Mouse (Mus musculus): Measurements from ENCODE around the gene Olfr1168.
"Not testable (repeated sequence)": the region's sequence is repeated elsewhere in the genome, so short reads cannot be mapped to it uniquely, and the experiment has no call there.

Gene Olfr1168

DNA sequence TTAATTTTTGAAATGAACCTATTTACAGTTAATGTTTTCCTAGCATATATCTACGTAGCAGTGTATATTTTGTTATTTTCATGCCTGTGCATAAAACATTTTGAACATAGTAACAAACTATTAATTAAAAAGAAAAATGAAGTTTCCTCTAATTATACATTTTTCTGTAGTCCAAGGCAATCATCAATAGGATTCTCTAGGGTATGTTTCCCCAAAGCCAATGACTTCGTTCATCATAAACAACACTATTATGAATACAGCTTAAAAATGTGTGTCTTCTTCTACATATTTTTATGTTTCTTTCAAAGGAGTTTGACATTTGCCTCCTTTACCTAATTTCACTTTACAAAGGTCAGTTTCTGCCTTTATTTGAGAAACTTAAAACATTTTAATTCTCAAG is at the start of gene Olfr1168:
Gene Olfr1168, plus strand, starts transcription at position 301 of the 400 bp plus-strand sequence.
- no peak for DNase-seq

DNA sequence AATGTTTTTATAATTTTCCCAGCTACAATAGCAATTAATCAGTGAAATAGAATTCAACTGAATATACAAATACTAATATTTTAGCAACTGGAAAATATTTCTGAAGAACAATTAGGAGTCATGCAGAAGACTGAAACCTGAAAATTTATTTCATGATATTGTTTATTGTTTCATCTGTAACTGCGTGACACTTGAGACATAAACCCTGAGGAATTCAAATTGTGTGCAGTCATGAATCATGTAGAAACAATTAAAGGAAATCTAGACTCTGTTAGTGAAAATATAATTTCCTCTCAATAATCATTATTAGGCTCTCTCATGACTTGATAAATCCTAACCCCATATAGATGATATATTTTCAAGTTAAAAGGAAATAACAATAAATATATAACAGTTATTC is 26.6 kb upstream of the Olfr1168 start, which contains the start of gene Olfr1167:
Gene Olfr1167, minus strand, starts transcription at position 101 of the 400 bp plus-strand sequence.
- not testable (repeated sequence) for DNase-seq

- no peak for DNase-seq
Measured at GRCm38 (mm10) chr2:88220784-88221183, 39.1 kb downstream of the Olfr1168 start.

DNA sequence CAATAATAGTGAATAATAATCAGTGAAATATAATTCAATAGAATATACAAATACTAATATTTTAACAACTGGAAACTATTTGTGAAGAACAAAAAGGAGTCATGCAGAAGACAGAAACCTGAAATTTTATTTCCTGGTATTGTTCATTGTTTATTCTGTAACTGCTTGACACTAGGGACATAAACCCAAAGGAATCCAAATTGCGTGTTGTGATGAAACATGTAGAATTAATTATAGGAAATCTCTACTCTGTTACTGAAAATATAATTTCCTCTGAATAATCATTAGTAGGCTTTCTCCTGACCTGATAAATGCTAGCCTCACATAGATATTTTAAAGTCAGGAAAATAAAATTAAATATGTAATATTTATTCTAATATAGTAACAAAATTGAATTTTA is 46.6 kb downstream of the Olfr1168 start, which contains the start of gene Olfr1170:
Gene Olfr1170, minus strand, starts transcription at position 101 of the 400 bp plus-strand sequence.
- no peak for DNase-seq

Data from right cerebral cortex, postnatal 14 days (tissue).